Mouse (Mus musculus) inflammation-experienced regulatory T-cells, adult 6 months (primary cell): ENCODE data around the gene Nfasc. TPM values are rescaled to one million over a fixed set of nuclear protein-coding genes. Genes with fewer than 3 reads are reported as not detected.

Experiments used
- ATAC-seq: one replicate; pipeline ENCODE4 v1.8.0; 2017
- polyA plus RNA-seq, 3 experiments: library from polyadenylated mRNA; unstranded; fragments of 100-300 nt; shearing (Covaris generic); gene quantifications; one replicate each; pipeline ENCODE4 v1.2.1; 2017

Nfasc gene
- polyA plus RNA-seq, 3 experiments from 2014 or later = not detected

GRCm38 (mm10) chr1:132581845-132582839, 159.5 kb downstream of the Nfasc start:
- ATAC-seq = no peak

GRCm38 (mm10) chr1:132580063-132580462, 161.5 kb downstream of the Nfasc start:
- ATAC-seq = no peak

- ATAC-seq = no peak
These were observed 164.8 kb downstream of the Nfasc start for GRCm38 (mm10) chr1:132576845-132577244.

GRCm38 (mm10) chr1:132572851-132573250, 168.7 kb downstream of the Nfasc start:
- no peak for ATAC-seq

GRCm38 (mm10) chr1:132571613-132572012, 170.0 kb downstream of the Nfasc start:
- no peak for ATAC-seq

GRCm38 (mm10) chr1:132570906-132571305, 170.7 kb downstream of the Nfasc start:
- ATAC-seq = no peak

- ATAC-seq = no peak
These were observed 171.4 kb downstream of the Nfasc start for GRCm38 (mm10) chr1:132570068-132570780.

GRCm38 (mm10) chr1:132569516-132569915, 172.1 kb downstream of the Nfasc start:
- ATAC-seq = no peak

- ATAC-seq = no peak
These were observed 174.1 kb downstream of the Nfasc start for GRCm38 (mm10) chr1:132567336-132568125.

- ATAC-seq = no peak
These were observed 175.8 kb downstream of the Nfasc start for GRCm38 (mm10) chr1:132565766-132566165.

- ATAC-seq = no peak
These were observed 176.7 kb downstream of the Nfasc start for GRCm38 (mm10) chr1:132564946-132565345.

GRCm38 (mm10) chr1:132562337-132562795, 179.2 kb downstream of the Nfasc start:
- no peak for ATAC-seq

- no peak for ATAC-seq
These were observed 180.5 kb downstream of the Nfasc start for GRCm38 (mm10) chr1:132560907-132561700.

- ATAC-seq = no peak
These were observed 182.6 kb downstream of the Nfasc start for GRCm38 (mm10) chr1:132559045-132559444.

- ATAC-seq = no peak
These were observed 183.5 kb downstream of the Nfasc start for GRCm38 (mm10) chr1:132557901-132558631.

- no peak for ATAC-seq
These were observed 197.8 kb downstream of the Nfasc start for GRCm38 (mm10) chr1:132543789-132544188.

GRCm38 (mm10) chr1:132542762-132543306, 198.8 kb downstream of the Nfasc start, which contains the start of gene Cntn2:
Gene Cntn2 (minus strand): TSS chr1:132543256.
- no peak for ATAC-seq

GRCm38 (mm10) chr1:132541824-132542599, 199.6 kb downstream of the Nfasc start:
- no peak for ATAC-seq

GRCm38 (mm10) chr1:132541171-132541823, 200.3 kb downstream of the Nfasc start:
- no peak for ATAC-seq
